Mouse (Mus musculus) heart, adult 18-20 months (tissue): ENCODE results near the gene Rab3gap1. TPM values are rescaled to one million over a fixed set of nuclear protein-coding genes. Genes with fewer than 3 reads are reported as not detected.
A peak's percentile ranks its signal among the peaks of the same experiment; 100 is the strongest.

ENCODE experiments used
- DNase-seq, 2 experiments: peaks; one replicate each; pipeline ENCODE4 v3.0.0; 2021 to 2022; ENCODE audit warnings: mixed read lengths in 1 of 2
- long read RNA-seq, 2 experiments: library from polyadenylated mRNA; stranded (forward); transcript quantifications; one replicate each; pipeline ENCODE4 v2.0.0; 2021
- total RNA-seq, 2 experiments: library from RNA; stranded (reverse); gene quantifications; 2 replicates each; pipeline ENCODE4 v1.2.3; 2021

Gene Rab3gap1
- total RNA-seq = 10 to 100 TPM; 37.0 to 40.4 TPM
- long read RNA-seq, experiment 1, full-length matches to known transcripts = 22 of 31 reads
- long read RNA-seq, experiment 1, partial matches to known transcripts = 2 of 31 reads
- long read RNA-seq, experiment 1, other reads (novel, unspliced or antisense) = 7 of 31 reads
- long read RNA-seq, experiment 2, full-length matches to known transcripts = 11 of 19 reads
- long read RNA-seq, experiment 2, partial matches to known transcripts = 4 of 19 reads
- long read RNA-seq, experiment 2, other reads (novel, unspliced or antisense) = 4 of 19 reads

DNA sequence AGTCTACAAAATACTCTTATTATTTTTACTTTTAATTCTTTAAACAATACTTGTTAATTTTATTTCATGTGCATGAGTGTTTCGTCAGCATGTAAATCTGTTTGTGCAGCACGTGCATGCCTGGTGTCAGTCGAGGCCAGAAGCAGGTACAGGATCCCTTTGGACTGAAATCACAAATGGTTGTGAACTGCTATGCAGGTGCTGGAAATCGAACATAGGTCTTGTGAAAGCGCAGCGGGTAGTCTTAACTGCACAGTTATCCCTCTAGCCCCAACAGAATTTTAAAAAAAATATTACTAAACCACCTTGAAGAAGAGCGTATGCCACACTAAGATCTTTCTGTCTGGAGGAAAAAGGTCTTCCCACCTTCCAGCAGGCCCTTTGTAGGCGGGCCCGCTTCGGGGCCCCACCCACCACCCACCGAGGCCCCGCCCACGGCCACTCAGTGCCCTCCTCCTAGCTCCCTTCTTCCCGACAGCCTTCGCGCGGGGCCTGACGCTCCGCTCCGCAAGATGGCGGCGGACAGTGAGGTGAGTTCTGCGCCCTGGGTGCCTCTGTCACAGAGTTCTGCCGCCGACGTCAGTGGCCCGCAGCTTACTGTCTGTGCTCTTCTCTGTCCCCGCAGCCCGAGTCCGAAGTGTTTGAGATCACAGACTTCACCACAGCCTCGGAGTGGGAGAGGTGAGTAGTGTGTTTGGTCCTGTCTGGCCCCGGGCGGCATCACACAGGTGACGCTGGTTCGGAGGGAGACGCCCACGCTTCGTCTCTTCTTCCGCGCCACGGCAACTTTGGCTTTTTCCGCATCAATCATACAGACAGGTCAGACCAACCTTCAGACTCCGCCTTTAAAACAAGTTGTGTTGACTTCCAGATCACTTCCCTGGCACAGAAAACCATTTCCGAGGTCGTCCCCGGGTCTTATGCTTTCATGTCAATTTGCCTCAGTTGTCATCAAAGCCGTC, at the start of gene Rab3gap1:
Rab3gap1 (plus strand) TSS at position 474 of the 962 bp plus-strand sequence.
- peak; percentile 90 to 92 for DNase-seq

DNA sequence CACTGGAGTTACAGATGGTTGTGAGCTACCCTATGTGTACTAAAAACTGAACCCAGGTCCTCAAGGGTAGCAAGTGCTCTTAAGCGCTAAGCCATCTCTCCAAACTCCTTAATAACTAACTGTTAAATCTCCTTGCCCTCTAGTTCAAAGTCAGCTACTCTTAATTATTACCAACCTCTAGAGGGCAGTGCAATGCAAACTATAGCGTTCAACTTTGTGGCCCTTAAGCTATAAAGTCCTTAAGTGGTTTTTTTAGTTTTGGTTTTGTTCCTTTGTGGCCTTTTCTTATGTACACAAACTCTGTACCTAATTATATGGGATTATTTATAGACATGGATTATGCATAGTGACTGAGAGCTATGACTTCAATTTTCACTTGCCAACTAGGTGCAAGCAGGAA, 41.2 kb upstream of the Rab3gap1 start:
- DNase-seq = peak; percentile 30 to 71

DNA sequence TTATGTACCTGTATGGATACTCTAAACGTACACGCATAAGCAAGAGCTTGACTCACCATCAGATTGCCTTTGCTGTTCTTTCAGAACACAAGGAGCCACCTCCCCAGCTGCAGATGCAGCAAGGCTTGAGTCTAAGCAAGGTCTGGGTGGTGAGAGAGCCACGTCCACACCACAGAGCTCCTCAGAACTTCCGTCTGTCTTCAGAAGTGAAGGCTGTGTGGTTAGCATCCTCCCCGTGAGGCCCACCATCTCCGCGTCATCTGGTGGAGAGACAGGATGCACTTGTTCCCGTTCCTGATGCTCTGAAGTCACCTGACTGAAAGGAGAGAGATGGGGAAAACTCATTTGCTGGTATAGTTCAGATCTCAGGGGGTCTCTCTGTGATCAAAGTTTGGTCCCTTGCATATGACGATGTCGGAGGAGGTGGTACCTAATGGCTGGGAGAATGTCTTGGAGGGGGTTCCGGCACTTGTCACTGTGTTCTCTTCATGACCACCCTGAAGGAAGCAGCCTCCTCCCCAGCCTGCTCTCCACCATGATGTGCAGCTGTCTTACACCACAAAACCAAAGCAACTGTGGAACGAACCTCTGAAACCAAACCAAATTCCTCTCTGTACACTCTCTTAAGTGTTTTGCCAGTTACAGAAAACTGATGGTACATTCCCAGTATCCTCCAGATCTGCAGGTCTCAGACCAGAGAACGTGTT, 38.2 kb upstream of the Rab3gap1 start:
- peak in 1 of 2 experiments; percentile 5 for DNase-seq

DNA sequence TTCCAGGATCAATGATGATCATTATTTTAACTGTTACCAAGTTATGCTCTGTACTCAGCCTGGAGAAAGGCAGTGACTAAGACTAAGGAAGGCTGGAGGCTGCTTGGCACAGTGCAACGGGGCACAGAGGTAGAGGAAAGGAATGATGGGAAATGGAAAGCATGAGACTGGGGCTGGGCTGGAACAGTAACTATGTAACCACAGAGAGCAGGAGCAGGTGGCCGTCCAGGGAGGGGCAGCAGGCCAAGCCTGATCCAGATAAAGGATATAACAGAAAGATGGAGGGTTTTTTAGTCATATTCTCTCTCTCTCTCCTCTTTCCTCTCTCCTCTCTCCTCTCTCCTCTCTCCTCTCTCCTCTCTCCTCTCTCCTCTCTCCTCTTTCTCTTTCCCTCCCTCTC, 34.9 kb upstream of the Rab3gap1 start:
- no peak for DNase-seq

DNA sequence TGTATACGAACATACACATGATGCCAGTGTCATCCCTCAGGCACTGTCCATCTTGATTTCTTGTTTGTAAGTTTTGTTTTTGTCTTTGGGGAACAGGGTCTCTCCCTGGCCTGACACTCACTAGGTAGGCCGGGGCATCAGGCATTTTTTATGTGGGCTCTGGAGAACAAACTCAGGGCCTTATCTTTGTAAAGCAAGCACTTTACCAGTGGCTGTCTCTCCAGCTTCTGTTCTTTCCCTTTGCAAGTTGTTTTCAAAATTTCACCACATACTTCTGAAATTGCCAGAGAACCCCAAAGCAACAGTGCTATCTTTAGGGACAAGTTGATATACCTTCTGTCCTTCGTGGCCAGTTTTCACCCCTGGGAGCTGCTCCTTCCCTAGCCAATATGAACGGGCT, 34.4 kb upstream of the Rab3gap1 start:
- DNase-seq = no peak

DNA sequence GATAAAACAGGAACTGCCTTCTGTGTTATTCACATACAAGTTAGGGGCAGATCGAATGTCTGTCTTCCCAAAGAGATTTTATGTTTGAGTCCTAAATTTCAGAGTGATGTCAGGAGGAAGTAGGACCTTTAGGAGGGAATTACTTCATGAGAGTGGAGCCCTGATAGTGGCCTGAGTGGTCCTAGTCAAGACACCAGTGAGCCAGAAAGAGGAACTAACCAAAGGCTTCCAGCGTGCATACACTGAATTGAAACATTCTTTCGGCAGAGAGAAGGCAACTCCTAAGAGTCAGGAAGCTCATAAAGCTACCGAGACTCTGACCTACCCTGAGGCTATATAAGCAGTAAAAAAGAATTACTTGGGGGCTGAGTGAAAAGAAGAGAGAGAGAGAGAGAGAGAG, 32.0 kb upstream of the Rab3gap1 start:
- DNase-seq = peak in 1 of 2 experiments; percentile 3

DNA sequence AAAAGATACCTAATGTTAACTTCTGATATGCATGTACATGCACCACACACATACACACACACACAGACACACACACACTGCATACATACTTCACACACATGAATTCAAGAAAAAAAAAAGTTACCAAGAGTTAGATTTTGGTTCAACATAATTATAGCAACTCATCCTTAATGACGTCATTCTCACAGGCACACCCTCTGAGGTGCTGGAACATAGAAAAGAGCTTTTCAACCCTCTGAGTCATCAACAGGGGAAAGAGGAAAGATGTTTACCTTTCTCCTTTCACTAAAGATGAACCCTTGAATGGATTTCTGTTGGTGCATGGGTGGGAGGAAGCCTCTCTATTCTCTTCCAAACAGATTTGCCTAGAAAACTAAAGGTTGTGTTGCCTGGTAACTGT, 30.0 kb upstream of the Rab3gap1 start:
- DNase-seq = no peak

DNA sequence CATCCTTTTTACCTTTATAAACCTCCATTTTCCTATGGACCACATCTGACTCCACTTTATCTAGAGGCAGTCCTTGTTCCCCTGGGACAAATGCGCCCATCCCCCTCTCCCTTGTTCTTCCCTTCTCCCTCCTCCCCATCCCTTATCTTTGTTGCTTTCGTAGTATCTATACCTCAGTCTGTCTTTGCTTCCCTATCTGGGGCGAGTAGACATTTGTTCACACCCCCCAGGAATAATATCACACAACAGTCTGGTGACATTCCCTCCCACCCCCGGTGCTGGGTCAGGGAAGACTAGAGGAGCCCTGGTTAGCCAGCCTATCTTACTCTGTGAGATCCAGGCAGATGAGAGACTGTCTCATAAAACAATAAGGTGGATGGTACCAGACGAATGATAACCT, 23.1 kb upstream of the Rab3gap1 start:
- no peak for DNase-seq

DNA sequence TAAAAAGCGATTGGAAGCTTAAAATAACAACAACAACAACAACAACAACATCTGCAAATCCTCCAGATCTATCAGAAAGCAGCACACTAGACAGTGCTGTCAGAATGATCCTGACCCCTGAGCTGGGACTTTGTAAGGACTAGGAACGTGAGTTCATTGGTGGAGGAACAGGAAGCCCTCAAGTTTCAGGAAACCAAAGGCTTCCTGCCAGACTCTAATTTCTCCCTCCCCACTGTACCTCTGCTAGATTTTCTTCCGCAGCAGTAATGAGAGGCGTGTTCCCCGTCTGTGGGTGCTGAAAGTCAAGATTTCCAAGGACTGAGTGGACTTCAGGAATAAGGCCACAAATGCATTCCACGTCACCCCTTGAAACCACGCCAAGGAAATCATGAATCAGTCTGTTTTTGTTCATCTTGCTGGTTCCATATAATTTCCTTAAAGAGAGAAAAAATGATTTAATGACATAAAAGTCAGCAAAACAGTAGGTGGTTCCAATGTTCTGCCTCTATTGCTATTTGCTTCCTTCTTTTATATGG, 18.4 kb upstream of the Rab3gap1 start:
- peak; percentile 20 to 24 for DNase-seq

DNA sequence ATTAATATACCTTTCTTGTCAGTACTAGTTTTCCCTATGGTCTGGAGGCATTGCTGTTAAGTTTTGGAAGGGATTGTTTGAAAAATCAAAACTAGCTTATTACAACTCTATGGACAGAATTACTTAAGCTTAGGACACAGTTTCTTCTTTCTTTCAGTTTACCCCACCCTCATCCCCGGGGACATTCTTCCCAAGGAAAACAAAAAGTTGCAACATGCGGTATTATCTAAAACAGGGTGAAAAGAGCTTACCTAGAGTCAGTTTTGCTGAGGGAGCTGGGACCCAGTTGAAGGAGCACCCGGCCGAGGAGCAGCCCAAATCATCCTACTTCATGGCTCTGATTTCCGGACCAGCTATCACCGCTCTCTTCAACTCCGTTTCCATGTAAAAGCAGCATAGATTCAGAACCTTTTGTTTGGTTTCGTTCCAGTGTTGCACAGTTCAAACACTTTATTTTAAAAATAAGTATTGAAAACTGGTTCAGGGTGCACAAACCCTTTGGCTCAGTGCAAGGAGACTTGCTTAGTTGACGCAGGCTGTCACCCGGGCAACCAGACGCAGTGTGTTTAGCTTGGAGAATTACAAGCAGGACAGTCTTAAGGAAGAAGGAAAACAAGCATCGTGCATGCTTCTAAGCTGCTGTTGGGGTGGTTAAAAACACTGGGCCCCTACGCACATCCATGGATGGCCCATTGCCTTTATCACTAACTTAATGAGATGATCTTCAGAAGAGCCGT, 13.9 kb upstream of the Rab3gap1 start, which contains the start of gene Map3k19:
Map3k19 (minus strand) TSS at position 546 of the 737 bp plus-strand sequence.
- DNase-seq = peak; percentile 28 to 37

DNA sequence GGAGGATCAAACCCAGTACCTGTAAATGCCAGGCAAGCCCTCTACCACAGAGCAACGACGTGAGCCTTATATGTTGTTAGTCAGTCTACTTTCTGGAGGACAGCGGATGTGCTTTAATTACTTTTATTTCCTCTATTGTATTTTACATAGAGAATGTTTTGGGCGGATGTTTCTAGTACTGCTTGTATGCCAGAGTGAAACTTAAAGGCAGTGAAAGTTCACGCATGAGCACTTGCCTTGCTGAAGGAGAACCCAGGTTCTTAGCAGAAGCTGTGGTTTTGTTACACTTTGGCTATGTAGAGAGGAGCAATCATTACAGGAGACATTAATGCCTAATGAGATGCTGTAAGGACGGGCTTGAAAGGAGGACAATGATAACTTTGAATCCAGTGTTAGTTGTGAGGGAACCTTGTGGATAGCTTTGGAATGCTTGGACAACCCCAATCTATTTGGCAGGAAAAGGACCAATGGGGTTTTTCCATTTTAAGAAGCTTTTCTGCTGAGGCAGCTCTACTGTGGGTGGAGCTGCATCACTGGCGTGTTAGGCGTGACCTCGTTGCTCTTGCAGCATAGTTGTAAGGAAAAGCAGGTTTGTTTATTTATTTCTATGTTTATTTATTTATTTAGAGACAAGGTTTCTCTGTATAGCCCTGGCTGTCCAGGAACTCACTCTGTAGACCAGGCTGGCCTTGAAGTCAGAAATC, 9.5 kb upstream of the Rab3gap1 start:
- peak in 1 of 2 experiments; percentile 10 for DNase-seq

DNA sequence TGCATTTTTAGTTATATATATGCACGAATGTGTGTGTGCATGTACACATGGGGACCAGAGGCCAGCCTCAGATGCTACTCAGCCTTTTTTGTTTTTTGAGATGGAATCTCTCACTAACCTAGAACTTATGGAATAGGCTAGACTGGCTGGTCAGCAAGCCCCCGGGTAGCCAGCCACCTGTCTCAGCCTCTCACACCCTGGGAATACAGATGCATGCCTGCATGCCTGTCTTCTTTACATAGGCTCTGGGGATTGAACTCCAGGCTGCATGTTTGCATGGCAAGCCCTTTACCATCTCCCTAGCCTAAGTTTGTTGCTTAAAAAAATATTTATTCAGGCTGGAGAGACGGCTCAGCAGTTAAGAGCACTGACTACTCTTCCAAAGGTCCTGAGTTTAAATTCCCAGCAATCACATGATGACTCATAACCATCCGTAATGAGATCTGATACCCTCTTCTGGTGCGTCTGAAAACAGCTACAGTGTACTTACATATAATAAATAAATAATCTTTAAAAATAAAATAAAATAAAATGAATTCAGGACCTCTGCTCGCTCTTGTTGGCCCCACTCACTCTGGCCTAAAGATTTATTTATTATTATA, 8.7 kb upstream of the Rab3gap1 start:
- DNase-seq = no peak

DNA sequence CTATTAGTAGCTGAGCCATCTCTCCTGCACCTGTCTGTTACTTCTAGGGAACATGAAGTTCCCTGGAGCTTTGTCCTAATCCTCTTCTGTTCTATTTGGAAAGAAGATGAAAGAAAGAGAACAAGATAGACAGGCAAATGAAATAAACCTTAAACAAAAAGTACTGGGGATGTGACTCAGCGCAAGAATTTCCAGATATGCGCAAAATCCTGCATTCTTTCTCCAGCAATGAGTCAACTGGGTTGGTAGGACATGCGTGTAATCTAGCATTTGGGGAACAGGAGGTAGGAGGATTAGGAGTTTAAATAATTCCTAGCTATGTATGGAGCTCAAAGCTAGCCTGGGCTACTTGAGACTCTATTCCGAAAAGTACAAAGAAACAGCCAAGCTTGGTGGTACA, 8.1 kb upstream of the Rab3gap1 start:
- no peak for DNase-seq

DNA sequence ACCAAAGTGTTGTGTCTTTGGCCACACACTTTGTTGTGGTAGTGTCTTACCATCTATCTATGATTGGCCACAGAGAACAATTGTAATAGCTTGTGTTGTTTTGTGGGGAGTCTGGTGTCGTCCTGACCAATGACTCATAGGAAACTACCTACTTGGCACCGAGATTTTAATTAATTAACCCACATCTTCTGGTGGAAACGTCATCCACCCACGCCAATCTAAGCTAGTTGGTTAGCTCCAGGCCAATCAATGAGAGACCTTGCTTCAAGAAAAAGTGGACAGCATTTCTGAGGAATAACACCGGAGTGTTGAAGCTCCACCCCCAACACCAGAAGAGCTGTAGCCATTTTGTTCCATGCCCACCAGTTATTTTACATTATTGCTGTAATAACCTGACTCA, 6.7 kb upstream of the Rab3gap1 start:
- no peak for DNase-seq

DNA sequence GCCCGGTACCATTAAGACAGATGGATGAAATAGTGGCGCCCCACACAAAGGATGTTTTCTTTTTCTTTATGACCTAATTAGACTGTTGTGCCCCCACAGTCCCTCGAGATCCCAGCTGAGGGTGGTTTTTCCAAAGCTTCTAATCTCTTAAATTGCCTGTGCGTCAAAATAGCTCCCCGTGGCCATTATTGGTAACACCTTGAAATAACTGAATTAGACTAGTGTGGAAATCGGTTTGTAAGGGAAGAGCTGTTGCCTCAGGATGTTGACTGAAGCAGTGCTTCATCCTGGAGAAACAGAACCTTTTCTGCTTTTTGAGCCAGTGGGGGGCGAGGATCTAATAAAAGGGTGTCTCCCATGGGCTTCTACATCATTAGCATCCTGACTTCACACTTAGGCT, 4.8 kb upstream of the Rab3gap1 start:
- DNase-seq = no peak

DNA sequence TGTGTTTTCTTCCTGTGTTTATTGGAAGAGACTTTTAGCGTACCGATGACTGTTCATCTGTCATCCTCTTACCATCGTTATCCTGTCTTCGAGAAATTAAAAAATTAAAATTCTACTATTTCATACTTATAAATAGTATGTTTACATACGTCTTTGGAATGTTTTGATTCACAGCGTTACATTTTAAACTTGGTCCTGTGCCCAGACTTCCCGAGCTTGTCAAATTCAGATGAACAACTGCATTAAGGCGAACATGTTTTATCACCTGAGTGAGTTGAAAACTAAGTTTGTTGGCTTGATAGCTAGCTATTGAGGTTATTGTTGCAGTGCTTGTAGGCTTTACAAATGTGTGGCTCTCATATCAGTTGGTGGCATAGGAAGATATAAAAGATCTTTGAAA, 703 bp downstream of the Rab3gap1 start:
- no peak for DNase-seq

DNA sequence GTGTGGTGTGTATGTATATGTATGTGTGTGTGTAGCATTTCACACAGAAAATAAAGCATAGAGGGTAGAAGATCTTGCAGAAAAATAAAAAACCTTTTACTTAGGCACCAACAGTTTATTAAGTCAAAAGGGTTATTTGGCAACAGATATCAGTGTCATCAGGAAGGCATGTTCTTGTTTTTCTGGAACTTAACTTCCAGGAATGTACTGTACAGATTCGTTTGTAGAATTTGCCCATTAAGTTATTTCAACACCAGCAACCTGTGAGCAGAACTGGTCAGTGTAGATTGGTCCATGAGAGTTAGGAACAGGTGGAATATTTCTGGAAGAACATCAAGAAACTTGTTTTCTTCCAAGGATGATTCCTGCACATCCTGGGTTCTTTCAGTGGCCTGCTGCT, 30.8 kb downstream of the Rab3gap1 start:
- DNase-seq = no peak

DNA sequence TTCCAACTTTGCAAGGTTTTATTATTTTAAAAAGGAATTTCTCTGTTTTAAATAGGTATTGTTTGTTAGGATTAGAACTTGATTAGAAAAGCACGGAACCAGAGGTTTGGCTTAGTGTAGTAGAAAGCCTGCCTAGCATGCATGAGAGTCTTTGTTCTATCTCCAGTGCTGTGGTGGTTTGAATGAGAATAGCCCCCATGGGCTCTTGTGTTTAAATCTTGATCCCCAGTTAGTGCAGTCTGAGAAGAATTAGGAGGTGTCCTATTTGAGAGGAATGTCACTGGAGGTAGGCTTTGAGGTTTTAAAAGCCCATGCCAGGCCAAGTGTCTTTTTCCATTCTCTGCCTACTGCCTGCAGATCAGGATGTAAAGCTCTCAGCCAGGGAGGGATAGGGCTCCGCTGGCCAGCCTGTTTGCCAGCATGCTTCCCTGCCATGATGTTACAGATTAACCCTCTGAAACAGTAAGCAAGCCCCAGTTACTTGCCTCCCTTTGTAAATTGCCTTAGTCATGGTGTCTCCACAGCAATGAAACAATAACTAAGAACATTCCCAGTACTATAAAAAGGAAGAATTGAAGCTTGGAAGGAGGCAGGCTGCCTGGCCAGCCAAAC, 36.3 kb downstream of the Rab3gap1 start:
- DNase-seq = no peak

DNA sequence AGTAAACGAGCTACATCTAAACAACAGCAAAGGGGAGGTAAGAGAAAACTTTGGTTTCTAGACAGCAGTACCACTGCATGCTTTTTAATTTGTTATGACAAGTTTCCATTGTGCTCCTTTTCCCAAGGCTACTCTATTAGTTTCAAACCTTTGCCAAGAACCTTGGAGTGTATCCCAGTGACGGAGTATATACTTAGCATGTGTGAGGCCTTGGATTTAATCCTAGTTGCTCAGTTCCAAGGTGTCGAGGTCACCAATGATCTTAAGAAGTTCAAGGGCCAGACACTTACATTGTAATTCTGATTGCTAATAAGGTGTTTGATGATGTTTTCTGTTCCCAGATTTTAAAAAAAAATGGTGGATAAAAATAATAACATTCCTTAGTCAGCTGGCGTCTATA, 44.5 kb downstream of the Rab3gap1 start:
- DNase-seq = peak; percentile 29 to 34

DNA sequence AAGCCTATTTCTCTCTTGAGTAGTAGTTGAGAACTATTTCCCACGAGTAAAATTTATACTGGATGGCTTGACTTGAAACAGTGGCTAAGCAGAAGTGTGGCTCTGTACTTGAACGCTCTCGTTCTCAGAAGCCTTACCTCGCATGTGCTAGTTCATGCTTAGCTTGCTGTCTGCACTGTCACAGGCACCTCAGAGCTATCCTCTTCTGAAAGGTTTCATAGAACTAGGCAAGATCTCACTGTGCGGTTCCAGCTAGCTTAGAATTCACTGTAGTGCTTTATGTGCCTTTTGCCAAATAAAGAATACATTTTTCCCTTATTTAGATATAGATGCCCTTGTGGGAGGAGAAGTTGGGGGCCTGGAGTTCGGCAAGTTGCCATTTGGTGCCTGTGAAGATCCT, 46.7 kb downstream of the Rab3gap1 start:
- DNase-seq = no peak
